Mouse (Mus musculus): ENCODE data around the gene Uqcrc1. TPM values are rescaled to one million over a fixed set of nuclear protein-coding genes. Genes with fewer than 3 reads are reported as not detected.

Uqcrc1 gene
- polyA plus RNA-seq, 1 experiment from 2014 or later, result 485 TPM

DNA sequence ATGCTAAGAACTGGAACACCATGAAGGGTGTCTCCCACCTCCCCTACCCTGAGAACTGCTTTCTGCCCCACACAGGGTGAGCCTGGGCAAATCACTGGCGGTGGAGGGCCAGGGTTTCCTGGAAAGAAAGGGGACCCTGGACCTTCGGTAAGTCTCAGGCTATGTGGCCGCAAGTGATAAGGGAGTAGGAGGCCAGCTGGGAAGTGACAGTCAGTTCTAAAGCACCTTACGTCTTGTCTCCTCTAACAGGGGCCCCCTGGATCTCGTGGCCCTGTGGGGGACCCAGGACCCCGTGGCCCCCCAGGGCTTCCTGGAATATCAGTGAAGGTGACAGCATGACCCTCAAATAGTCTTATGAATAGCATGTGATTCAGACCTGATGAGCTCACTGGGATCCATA lies 27.9 kb downstream of the Uqcrc1 start:
- H3K36me3 ChIP-seq (ENCODE audit: control insufficient read depth, insufficient read depth, low read length), result no peaks in the 10 kb centered on the region
- no peak overlapping the region for H3K27ac ChIP-seq (replicated peaks; ENCODE audit: low read depth, low read length)
- ATAC-seq (ENCODE audit: insufficient number of reproducible peaks, low FRiP score, low TSS enrichment, low read depth), result no peak
- no peaks in the 10 kb centered on the region for H3K9me3 ChIP-seq (ENCODE audit: control insufficient read depth, low read length)
- no peak for DNase-seq (ENCODE audit: low spot score)
- no peaks in the 10 kb centered on the region for H3K27me3 ChIP-seq (ENCODE audit: control insufficient read depth, insufficient read depth, low read length)
- 80% methylated on average over 6 of the region's 6 CpGs for WGBS
- H3K4me1 ChIP-seq (ENCODE audit: control insufficient read depth, insufficient read depth, low read length), result no peaks in the 10 kb centered on the region
- H3K9ac ChIP-seq (ENCODE audit: low read length), result no peak overlapping the region
- H3K4me2 ChIP-seq (ENCODE audit: low read depth, severe bottlenecking), result no peak overlapping the region
- H3K4me3 ChIP-seq (ENCODE audit: low read depth, low read length), result no peak overlapping the region

DNA sequence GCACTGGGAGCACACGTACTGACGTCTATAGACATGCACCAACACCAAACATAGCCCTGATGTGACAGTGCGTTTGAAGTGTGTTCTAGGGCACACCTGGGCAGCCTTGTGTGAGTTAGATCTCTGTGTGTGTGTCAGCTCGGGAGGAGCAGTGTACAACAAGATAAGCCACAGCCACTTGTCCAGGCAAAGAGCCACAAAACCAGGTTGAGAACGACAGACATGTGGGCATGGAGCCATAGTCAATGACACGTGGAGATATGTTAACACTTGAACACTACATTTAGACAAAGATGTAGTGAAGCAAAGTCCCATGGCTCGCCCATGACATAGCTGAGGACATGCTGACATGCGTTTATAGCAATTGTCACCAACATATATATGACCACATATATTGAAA lies 34.2 kb downstream of the Uqcrc1 start:
- ATAC-seq (ENCODE audit: insufficient number of reproducible peaks, low FRiP score, low TSS enrichment, low read depth), result no peak

GRCm38 (mm10) chr9:108976483-108976882 lies 40.0 kb downstream of the Uqcrc1 start:
- Histone ChIP-seq H3K9ac (ENCODE audit: low read length) (no peak overlapping the region), H3K27me3 (ENCODE audit: control insufficient read depth, insufficient read depth, low read length) (no peaks in the 10 kb centered on the region), H3K4me1 (ENCODE audit: control insufficient read depth, insufficient read depth, low read length) (no peaks in the 10 kb centered on the region), H3K4me3 (ENCODE audit: low read depth, low read length) (no peak overlapping the region), H3K36me3 (ENCODE audit: control insufficient read depth, insufficient read depth, low read length) (no peaks in the 10 kb centered on the region), H3K27ac (replicated peaks; ENCODE audit: low read depth, low read length) (no peak overlapping the region), H3K4me2 (ENCODE audit: low read depth, severe bottlenecking) (no peak overlapping the region), H3K9me3 (ENCODE audit: control insufficient read depth, low read length) (no peaks in the 10 kb centered on the region)
- DNase-seq (ENCODE audit: low spot score) (no peak), ATAC-seq (ENCODE audit: insufficient number of reproducible peaks, low FRiP score, low TSS enrichment, low read depth) (no peak)
- 81% methylated on average over 9 of the region's 9 CpGs for WGBS

More for the DNA sequence above, 34.2 kb downstream of the Uqcrc1 start:
- DNase-seq (ENCODE audit: low spot score), result no peak
- 88% methylated on average over 8 of the region's 8 CpGs for WGBS
- no peaks in the 10 kb centered on the region for H3K4me1 ChIP-seq (ENCODE audit: control insufficient read depth, insufficient read depth, low read length)
- no peak overlapping the region for H3K9ac ChIP-seq (ENCODE audit: low read length)
- no peak overlapping the region for H3K4me2 ChIP-seq (ENCODE audit: low read depth, severe bottlenecking)
- no peaks in the 10 kb centered on the region for H3K36me3 ChIP-seq (ENCODE audit: control insufficient read depth, insufficient read depth, low read length)
- no peaks in the 10 kb centered on the region for H3K9me3 ChIP-seq (ENCODE audit: control insufficient read depth, low read length)
- no peak overlapping the region for H3K27ac ChIP-seq (replicated peaks; ENCODE audit: low read depth, low read length)
- no peaks in the 10 kb centered on the region for H3K27me3 ChIP-seq (ENCODE audit: control insufficient read depth, insufficient read depth, low read length)
- H3K4me3 ChIP-seq (ENCODE audit: low read depth, low read length), result no peak overlapping the region

- Histone ChIP-seq H3K4me3 (ENCODE audit: low read depth, low read length) (no peak overlapping the region), H3K9me3 (ENCODE audit: control insufficient read depth, low read length) (no peaks in the 10 kb centered on the region), H3K36me3 (ENCODE audit: control insufficient read depth, insufficient read depth, low read length) (no peaks in the 10 kb centered on the region), H3K27ac (replicated peaks; ENCODE audit: low read depth, low read length) (no peak overlapping the region), H3K27me3 (ENCODE audit: control insufficient read depth, insufficient read depth, low read length) (no peaks in the 10 kb centered on the region), H3K4me1 (ENCODE audit: control insufficient read depth, insufficient read depth, low read length) (no peaks in the 10 kb centered on the region), H3K4me2 (ENCODE audit: low read depth, severe bottlenecking) (no peak overlapping the region), H3K9ac (ENCODE audit: low read length) (no peak overlapping the region)
- 68% methylated on average over 7 of the region's 7 CpGs for WGBS
- ATAC-seq (ENCODE audit: insufficient number of reproducible peaks, low FRiP score, low TSS enrichment, low read depth) (no peak), DNase-seq (ENCODE audit: low spot score) (no peak)
Observed at GRCm38 (mm10) chr9:108977966-108978365, 41.5 kb downstream of the Uqcrc1 start.

DNA sequence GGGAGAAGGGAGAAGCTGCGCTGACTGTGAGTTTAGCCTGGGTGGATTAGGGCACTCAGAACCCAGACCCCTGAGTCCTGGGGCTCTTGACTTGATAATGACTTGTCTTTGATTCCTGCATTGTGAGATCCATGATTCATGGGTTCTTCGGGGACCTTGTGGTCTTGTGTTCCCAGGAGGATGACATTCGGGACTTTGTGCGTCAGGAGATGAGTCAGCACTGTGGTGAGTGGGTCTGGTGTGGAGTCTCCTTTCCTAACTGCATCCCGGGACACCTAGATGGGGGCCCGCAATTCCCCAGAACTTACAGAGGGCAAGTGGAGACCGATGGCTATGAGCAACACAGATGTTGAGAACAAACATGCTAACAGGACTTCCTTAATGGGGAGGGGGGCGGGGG lies 46.1 kb downstream of the Uqcrc1 start:
- DNase-seq (ENCODE audit: low spot score) (no peak), ATAC-seq (ENCODE audit: insufficient number of reproducible peaks, low FRiP score, low TSS enrichment, low read depth) (no peak)
- Histone ChIP-seq H3K4me1 (ENCODE audit: control insufficient read depth, insufficient read depth, low read length) (peaks cover 2% of the 10 kb centered on the region; the same call in 1 of the 2 replicates), H3K9ac (ENCODE audit: low read length) (no peak overlapping the region), H3K27me3 (ENCODE audit: control insufficient read depth, insufficient read depth, low read length) (no peaks in the 10 kb centered on the region), H3K9me3 (ENCODE audit: control insufficient read depth, low read length) (no peaks in the 10 kb centered on the region), H3K4me2 (ENCODE audit: low read depth, severe bottlenecking) (no peak overlapping the region), H3K4me3 (ENCODE audit: low read depth, low read length) (no peak overlapping the region), H3K36me3 (ENCODE audit: control insufficient read depth, insufficient read depth, low read length) (no peaks in the 10 kb centered on the region), H3K27ac (replicated peaks; ENCODE audit: low read depth, low read length) (no peak overlapping the region)
- 89% methylated on average over 8 of the region's 8 CpGs for WGBS

DNA sequence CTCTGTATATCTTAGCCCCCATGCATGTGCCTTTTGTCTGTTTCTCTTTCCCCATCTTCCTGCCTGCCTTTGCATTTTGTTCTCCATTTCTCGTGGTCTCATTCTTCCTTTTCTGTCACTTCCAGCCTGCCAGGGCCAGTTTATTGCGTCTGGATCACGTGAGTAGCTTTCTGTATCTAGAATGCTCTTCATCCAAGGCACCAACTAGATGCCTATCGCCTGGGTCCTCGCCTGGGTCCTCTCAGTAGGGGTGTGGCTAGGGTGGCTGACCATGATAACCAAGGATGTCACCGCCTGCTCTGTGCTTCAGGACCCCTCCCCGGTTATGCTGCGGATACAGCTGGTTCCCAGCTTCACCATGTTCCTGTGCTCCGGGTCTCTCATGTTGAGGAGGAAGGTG lies 46.8 kb downstream of the Uqcrc1 start:
- Histone ChIP-seq H3K27ac (replicated peaks; ENCODE audit: low read depth, low read length) (no peak overlapping the region), H3K4me2 (ENCODE audit: low read depth, severe bottlenecking) (no peak overlapping the region), H3K27me3 (ENCODE audit: control insufficient read depth, insufficient read depth, low read length) (no peaks in the 10 kb centered on the region), H3K36me3 (ENCODE audit: control insufficient read depth, insufficient read depth, low read length) (no peaks in the 10 kb centered on the region), H3K9ac (ENCODE audit: low read length) (no peak overlapping the region), H3K4me1 (ENCODE audit: control insufficient read depth, insufficient read depth, low read length) (peaks cover 8% of the 10 kb centered on the region; the same call in 1 of the 2 replicates), H3K9me3 (ENCODE audit: control insufficient read depth, low read length) (no peaks in the 10 kb centered on the region), H3K4me3 (ENCODE audit: low read depth, low read length) (no peak overlapping the region)
- 78% methylated on average over 9 of the region's 9 CpGs for WGBS
- ATAC-seq (ENCODE audit: insufficient number of reproducible peaks, low FRiP score, low TSS enrichment, low read depth) (no peak), DNase-seq (ENCODE audit: low spot score) (no peak)

GRCm38 (mm10) chr9:108985710-108986109 lies 49.3 kb downstream of the Uqcrc1 start, which contains the start of gene Ucn2:
Gene Ucn2, plus strand, starts transcription at chr9:108986010.
- no peak for ATAC-seq (ENCODE audit: insufficient number of reproducible peaks, low FRiP score, low TSS enrichment, low read depth)
- Histone ChIP-seq H3K4me1 (ENCODE audit: control insufficient read depth, insufficient read depth, low read length) (peaks cover 17% of the 10 kb centered on the region; the same call in 1 of the 2 replicates), H3K4me3 (ENCODE audit: low read depth, low read length) (no peak within 1 kb of the TSS), H3K9ac (ENCODE audit: low read length) (no peak within 1 kb of the TSS), H3K27me3 (ENCODE audit: control insufficient read depth, insufficient read depth, low read length) (0 out of 2 replicates have a peak, but pooled peaks cover 3% of the 10 kb centered on the region), H3K27ac (replicated peaks; ENCODE audit: low read depth, low read length) (no peak within 1 kb of the TSS), H3K4me2 (ENCODE audit: low read depth, severe bottlenecking) (no peak within 1 kb of the TSS), H3K36me3 (ENCODE audit: control insufficient read depth, insufficient read depth, low read length) (no peaks in the 10 kb centered on the region), H3K9me3 (ENCODE audit: control insufficient read depth, low read length) (no peaks in the 10 kb centered on the region)
- no peak for DNase-seq (ENCODE audit: low spot score)
- WGBS, result 82% methylated on average over 2 of the region's 4 CpGs

- H3K36me3 ChIP-seq (ENCODE audit: control insufficient read depth, insufficient read depth, low read length), result no peaks in the 10 kb centered on the region
- H3K4me3 ChIP-seq (ENCODE audit: low read depth, low read length), result no peak overlapping the region
- no peak overlapping the region for H3K9ac ChIP-seq (ENCODE audit: low read length)
- 0 out of 2 replicates have a peak, but pooled peaks cover 3% of the 10 kb centered on the region for H3K27me3 ChIP-seq (ENCODE audit: control insufficient read depth, insufficient read depth, low read length)
- no peaks in the 10 kb centered on the region for H3K9me3 ChIP-seq (ENCODE audit: control insufficient read depth, low read length)
- peak; percentile 51 for DNase-seq (ENCODE audit: low spot score)
- ATAC-seq (ENCODE audit: insufficient number of reproducible peaks, low FRiP score, low TSS enrichment, low read depth), result no peak
- peak overlapping the region; percentile 15; the same call in 1 of the 2 replicates for H3K4me2 ChIP-seq (ENCODE audit: low read depth, severe bottlenecking)
- WGBS, result 22% methylated on average over 13 of the region's 15 CpGs
- peaks cover 20% of the 10 kb centered on the region; the same call in 1 of the 2 replicates for H3K4me1 ChIP-seq (ENCODE audit: control insufficient read depth, insufficient read depth, low read length)
- H3K27ac ChIP-seq (replicated peaks; ENCODE audit: low read depth, low read length), result no peak overlapping the region
Observed at GRCm38 (mm10) chr9:108987704-108988350, 51.4 kb downstream of the Uqcrc1 start.
